Mouse (Mus musculus) frontal cortex, postnatal 10 days (tissue): ENCODE results near the gene Kirrel3.

ENCODE experiments used
- DNase-seq, 2 experiments: peaks; one replicate each; pipeline ENCODE4 v3.0.0; 2022; ENCODE audit warnings: low spot score in 2 of 2, mixed read lengths in 1 of 2

The Kirrel3 gene

GRCm38 (mm10) chr9:34825089-34825400 lies 339.4 kb downstream of the Kirrel3 start:
- DNase-seq = no peak

GRCm38 (mm10) chr9:34825402-34826008 lies 339.8 kb downstream of the Kirrel3 start:
- no peak for DNase-seq

- no peak for DNase-seq
These were observed 345.0 kb downstream of the Kirrel3 start for GRCm38 (mm10) chr9:34830696-34831095.

- DNase-seq = no peak
These were observed 351.1 kb downstream of the Kirrel3 start for GRCm38 (mm10) chr9:34836801-34837200.

DNA sequence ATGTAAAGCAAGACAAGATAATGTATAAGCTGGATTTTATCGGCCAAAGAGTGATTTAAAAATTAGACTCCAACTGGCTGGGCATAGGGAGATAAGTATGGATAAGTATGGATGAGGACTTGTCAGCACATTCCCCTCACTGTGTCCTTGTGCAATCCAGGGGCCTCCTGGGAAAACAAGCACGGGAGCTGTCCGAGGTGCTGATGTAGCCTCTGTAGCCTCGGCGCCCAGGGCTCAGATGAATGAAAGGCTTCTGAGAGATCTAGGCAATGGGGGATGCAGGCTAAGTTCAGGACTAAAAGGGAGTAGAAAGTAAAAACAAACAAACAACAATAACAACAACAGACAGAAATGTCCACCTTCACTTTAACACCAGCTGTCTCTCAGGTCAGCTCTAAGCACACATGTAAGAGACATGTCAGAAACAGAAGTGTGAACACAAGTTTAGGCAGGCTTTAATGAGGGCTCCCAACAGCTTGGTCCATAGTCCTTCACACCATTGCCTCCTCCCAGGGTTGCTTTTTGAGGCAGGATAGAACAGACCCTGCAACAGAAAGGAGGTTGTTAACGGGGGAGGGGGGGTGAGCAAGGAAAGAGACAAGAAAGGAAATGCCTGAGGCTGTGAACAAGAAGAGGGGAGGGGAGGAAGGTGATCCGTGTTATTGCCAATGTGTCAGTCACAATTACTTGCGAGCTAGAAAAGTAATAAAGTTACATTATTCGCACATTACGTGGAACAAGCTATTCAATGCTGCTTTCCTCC lies 352.2 kb downstream of the Kirrel3 start:
- no peak for DNase-seq

GRCm38 (mm10) chr9:34843275-34843965 lies 357.7 kb downstream of the Kirrel3 start:
- DNase-seq = no peak

- DNase-seq = no peak
These were observed 360.7 kb downstream of the Kirrel3 start for GRCm38 (mm10) chr9:34846440-34846839.

DNA sequence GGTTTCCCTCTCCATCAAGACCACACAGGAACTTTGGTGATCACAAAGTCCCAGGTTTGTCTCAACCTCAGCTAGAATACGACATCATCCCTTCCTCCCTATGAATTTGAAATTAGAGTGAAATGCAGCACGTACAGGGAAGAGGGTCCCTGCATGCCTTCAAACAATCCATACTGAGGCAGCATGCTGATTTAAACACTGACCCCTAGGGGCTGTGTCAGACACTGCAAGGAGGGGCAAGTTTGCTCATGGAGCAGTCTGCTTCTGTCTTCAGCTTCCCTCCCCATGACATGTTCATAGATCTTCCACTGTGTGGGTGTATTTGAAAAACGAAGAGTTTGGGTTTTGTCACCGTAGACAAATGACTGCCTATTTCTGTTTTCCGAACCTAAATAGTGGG lies 362.0 kb downstream of the Kirrel3 start:
- DNase-seq = no peak

DNA sequence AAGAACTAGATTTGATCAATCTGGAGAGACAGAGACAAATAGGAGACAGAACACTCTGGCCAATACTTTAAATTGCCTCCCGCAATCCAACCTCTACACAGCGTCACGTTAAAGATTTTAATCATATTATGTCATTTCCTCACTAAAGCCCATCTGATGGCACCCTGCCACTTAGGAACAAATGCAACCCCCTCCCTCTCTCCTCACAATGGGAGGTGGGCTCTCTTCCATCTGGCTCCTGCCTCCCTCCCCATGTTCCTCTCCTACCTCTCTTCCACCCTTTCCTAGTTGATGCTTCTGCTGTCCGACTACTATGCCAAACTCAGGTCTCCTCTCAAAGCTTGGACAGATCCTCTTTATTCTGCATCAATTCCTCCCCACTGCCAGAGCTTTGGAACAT lies 365.4 kb downstream of the Kirrel3 start:
- no peak for DNase-seq

GRCm38 (mm10) chr9:34857575-34857974 lies 371.9 kb downstream of the Kirrel3 start:
- no peak for DNase-seq

DNA sequence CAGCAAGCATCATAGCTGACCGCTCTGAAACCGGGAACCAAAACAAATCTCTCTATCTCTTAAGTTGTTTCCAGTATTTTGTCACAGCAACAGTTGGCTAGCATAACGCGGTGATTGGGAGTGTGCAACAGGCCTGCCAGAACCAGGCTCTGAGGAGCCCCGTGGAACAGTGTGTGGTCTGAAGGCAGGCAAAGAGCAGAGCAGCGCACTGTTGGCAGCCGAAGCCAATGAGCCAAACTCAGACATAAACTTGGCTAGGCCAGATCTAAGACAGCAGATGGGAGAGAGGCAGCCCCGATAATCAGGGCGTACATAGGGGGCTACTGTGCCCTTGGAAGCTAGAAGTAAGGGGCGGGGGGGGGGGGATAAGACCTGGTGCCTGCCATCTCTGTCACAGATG lies 372.4 kb downstream of the Kirrel3 start:
- DNase-seq = no peak

GRCm38 (mm10) chr9:34860934-34861333 lies 375.2 kb downstream of the Kirrel3 start:
- DNase-seq = no peak

DNA sequence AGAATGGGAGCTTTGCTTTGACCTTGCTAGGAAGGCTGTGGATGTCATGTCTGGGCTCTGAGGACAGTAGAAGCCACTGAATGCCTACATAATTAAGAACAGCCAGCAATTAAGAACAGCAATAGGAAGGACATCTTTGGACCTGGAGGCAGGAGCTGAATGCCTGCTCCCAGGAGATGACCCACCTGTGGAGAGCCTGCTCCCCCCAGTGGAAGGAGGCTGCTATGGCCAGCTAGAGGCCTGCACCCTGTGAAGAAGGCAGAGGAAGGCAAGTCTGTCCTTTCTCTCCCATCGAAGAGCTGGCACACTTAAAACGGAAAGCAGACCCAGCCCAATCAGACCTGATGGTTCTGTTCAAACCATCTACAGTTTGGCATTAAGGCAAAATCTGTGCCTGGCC lies 376.1 kb downstream of the Kirrel3 start:
- peak in 1 of 2 experiments; percentile 55 for DNase-seq

- no peak for DNase-seq
These were observed 379.9 kb downstream of the Kirrel3 start for GRCm38 (mm10) chr9:34865606-34866005.

- no peak for DNase-seq
These were observed 385.7 kb downstream of the Kirrel3 start for GRCm38 (mm10) chr9:34871316-34871966.

DNA sequence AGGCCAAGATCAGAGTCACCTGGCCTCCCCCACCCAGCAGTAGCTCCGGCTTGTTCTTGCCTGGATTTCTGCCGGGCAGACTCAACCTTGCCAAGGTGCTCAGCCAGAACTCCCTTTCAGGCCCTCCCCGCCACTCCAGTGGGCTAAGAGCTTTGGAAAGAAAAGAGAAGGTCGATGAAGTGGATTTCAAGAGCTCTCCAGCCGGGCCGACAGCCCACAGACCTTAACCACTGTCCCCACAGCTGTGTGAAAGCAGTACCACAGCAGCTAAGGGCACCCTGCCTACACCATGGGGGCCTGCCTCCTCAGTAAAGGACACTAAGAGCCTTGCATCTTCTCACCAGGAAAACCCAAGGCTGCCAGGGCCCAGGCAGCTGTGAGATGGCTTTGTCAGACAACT lies 389.5 kb downstream of the Kirrel3 start:
- no peak for DNase-seq

DNA sequence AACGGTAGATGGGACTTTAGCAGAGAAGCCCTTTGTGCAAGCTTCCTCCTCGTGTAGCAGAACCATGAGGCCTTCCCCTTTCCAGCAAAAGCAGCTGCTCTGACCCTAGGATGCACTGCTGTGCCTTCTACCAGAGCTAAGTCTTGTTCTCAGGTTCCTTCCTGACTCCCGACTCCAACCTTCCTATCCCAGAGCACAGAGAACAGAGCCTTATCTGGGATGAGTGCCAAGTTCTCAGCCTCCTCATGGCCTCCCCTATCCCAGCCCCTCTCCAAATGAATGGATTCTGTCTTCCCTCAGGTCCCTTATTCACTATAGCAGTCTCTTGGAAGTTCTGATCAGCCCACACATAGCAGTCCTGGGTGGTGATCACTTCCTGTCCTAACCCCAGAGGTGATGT lies 391.5 kb downstream of the Kirrel3 start:
- DNase-seq = no peak

- DNase-seq = no peak
These were observed 392.1 kb downstream of the Kirrel3 start for GRCm38 (mm10) chr9:34877799-34878198.

DNA sequence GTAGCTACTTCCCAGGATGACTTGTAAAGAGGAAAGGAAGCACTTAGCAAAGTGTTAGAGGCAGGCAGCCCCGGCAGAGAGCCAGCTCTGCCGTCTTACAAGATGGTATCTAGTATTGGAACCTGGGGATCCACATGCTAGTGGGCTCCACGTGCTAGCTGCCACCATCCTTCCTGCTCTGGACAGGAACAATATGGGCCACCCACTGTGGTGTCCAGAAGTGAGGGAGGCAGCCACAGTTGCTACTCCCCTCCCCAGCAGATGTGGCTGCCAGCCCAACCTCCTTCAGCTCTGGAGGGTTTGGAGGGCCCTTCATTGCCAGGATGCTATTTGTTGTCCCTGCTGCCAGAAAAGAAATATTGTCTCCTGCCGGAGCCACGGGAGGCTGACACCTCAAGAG lies 396.1 kb downstream of the Kirrel3 start:
- DNase-seq = no peak

- DNase-seq = no peak
These were observed 396.5 kb downstream of the Kirrel3 start for GRCm38 (mm10) chr9:34882211-34882610.

DNA sequence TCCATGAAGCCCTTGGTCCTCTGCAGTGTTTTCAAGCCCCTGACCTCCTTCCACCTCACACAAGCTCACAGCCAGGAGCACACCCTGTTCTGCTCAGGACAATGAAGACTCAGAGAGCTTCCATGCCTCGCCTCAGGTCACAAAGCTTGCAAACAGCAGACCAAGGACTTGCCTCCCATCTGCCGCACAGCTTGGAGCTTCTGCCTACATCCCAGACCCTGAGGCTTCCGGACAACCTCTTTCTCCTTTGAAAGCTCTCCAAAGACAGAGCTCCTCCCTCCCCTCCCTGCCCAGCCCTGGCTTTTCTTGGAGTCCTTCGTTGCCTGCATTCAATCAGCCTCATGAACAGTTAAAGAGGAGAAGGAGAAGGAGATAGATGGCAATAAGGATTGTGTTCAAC lies 397.4 kb downstream of the Kirrel3 start:
- no peak for DNase-seq

- DNase-seq = no peak
These were observed 398.6 kb downstream of the Kirrel3 start for GRCm38 (mm10) chr9:34884325-34884724.

GRCm38 (mm10) chr9:34884942-34885341 lies 399.2 kb downstream of the Kirrel3 start:
- no peak for DNase-seq
